Mouse (Mus musculus) layer of hippocampus, postnatal 10 days (tissue): ENCODE data around the gene Eif1ad. TPM values are rescaled to one million over a fixed set of nuclear protein-coding genes. Genes with fewer than 3 reads are reported as not detected.
A peak's percentile ranks its signal among the peaks of the same experiment; 100 is the strongest.
"Not testable (repeated sequence)": the region's sequence is repeated elsewhere in the genome, so short reads cannot be mapped to it uniquely, and the experiment has no call there.

Experiments used
- DNase-seq, 2 experiments: peaks; one replicate each; pipeline ENCODE4 v3.0.0; 2021; ENCODE audit warnings: low spot score in 2 of 2
- total RNA-seq, 2 experiments: library from RNA; stranded (reverse); gene quantifications; 2 replicates each; pipeline ENCODE4 v1.2.3; 2021

The Eif1ad gene
- total RNA-seq, 2 experiments from 2014 or later = 25.9 to 28.3 TPM

DNA sequence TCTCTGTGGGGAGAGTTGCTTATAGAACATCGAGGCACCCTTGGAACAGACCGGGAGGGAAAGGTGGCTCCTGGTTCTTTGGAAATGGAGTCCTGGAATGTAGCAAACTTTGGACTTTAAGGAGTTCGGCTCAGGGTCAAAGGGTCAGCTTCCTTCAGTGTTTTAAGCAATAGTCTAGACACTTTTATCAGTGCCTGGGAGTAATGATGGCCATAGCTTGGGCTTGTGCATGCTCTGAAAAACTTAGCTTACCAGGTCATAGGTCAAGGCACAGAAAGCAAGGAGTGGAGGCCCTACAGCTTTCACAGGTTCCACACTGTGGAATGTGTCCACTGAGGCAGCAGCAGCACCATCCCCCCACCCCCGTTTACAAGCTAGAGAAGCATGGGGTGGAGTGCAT, 8.2 kb downstream of the Eif1ad start:
- DNase-seq = no peak

DNA sequence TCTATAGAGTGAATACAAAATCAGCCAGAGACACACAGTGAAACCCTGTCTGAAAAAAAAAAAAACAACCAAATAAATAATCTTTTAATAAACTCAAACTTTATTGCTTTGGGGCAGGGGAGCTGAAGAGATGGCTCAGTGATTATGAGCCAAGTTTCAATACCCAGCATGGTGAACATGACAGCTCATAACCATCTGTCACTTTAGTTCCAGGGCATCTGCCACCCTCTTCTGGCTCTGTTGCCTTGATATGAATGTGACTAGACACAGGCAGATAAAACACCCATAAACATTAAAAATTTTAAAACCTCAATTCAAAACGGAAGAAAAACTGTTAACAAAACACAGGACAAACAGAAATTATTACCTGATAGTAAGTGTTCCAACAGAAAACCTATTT, 10.9 kb downstream of the Eif1ad start:
- DNase-seq = no peak

DNA sequence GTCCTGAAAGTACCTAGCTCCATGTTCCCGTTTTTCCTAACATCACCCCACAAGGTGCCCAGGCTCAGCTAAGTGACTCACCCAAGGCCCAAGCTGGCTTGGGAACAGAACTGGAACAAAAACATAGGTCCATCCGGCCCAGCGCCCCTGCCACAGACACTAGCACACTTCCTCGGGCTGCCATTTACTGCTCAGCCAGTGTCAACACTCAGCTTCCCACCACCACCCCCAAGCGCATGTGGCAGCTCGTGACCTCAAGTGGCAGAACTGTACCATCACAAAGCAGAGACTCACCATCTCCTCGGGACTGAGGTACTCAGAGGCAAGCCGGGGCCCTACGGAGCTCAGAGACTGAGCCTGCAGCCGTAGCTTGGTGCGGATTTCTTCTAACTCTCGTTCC, 16.8 kb downstream of the Eif1ad start:
- no peak for DNase-seq

DNA sequence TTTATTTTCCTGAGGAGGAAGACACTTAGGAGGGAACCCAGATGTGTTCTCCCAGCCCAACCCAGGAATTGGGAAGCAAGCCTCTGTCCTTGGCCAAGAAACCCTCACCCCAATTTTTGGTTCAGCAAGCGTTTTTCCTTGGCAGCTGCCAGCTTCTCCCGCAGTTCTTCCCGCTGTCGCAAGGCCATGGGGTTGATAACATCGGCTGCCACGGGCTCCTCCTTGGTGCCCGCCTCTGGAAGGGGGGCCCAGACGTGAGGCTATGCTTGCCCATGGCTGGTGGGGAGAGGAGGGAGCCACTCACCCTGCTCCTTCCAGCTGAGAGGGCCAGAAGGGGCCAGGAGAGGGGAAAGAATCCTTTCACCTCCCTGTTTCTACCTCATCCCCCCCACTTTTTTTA, 18.2 kb downstream of the Eif1ad start:
- no peak for DNase-seq

DNA sequence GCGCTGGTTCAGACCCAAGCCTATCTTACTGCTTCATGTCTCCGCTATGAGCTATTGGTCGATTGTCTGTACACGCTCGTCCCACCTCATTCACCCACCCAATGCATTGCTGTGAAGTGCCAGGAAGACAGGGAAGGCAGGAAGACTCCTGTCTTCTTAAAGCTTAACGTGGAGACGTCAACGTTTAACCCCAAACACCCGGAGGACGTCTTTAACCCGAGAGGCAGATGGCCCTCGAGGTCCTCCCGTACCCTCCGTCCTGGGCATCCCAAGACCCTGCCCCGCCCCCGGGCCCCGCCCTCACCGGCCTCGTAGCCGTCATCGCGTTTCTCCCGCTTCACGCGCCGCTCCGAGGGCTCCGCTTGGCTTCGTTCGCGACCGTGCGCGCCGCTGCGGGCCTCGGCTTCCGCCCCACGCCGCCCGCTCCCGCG, 21.5 kb downstream of the Eif1ad start:
- peak in 1 of 2 experiments; percentile 41 for DNase-seq

DNA sequence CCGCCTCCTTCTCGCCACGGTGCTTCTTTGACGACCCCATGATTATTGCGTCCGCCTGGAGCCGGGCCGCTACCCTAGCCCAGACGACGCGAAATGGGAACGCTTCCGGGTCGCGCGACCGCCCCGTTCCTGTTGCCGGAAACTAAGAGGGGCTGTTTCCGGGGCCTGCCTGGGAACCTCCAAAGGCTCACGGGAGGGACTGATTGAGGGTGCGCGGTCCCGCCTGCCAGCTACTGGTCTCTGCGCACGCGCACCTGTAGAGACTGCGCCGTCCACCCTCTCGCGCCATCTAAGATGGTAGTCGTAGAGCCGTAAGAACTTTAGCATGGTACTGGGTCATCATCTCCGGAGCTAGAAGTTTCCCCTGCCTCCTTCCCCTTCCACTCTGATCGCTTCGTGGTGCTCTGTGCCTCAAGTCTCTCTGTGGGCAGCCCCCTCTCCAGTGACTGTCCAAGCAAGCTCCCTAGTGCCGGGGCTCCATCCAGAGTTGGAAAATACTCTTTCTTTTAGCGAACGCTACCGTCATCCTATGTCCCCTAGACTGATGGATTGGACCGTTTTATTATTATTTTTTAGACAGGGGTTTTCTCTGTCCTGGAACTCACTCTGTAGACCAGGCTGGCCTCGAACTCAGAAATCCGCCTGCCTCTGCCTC, 22.2 kb downstream of the Eif1ad start, which contains the start of gene Sart1:
TSS of gene Sart1 (minus strand) at position 116 of the 655 bp plus-strand sequence.
- peak; percentile 90 to 95 for DNase-seq

DNA sequence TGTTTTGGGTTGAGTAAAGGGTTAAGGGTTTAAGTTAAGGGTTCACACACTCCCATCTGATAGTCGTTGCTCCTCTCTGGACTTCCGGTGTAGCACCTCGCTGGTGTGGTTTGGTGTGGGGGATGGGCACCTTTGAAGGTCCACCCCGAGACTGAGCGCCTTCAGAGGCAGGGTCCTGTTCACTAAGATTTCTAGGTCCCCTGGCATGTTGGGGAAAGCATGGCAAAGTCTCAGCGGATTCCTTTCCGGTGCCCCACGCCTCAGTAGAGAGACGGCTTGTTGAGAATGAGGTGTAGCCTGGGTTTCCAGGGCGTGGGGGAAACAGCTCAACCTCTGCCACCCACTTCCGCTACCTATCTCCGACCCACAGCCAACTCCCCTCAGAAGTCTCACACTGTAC, 23.1 kb downstream of the Eif1ad start:
- DNase-seq = no peak

DNA sequence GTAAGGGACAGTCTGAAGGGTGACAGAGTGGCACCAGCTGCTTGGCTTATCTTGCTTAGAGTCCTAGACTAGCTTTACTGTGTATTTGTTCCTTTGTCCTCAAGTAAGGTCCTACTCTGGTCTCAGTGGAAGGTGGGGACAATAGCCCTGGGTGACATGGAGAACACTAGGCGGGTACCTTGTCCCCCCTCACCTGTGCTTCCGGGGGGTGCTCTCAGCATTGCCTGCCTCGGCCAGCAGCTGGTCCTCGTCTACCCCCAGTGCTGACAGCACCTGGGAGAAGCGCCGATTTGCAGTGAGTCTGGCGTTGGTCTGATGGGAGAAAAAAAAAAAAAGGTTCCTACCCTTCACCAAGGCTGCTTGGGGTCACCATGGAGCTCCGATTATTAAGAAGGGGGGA, 23.9 kb downstream of the Eif1ad start:
- DNase-seq = no peak

DNA sequence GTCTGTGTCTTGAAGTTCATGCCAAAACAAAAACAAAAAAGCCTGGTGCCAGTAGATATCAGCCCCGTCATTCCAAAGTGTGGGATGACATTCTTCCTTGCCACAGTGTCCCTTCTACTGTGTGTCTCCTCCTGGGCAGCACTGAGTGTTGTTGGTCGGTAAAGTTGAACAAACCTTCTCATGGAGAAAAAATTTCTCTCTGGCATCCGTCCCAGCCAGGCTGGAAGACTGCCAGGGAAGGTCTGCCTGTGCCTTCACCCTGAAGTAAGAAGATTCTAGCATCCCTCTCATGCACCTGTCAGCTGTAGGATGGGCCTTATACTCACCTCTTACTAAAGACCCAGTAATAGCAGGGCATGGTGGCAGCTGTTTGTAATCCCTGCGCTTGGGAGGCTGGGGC, 26.4 kb downstream of the Eif1ad start:
- DNase-seq = no peak

DNA sequence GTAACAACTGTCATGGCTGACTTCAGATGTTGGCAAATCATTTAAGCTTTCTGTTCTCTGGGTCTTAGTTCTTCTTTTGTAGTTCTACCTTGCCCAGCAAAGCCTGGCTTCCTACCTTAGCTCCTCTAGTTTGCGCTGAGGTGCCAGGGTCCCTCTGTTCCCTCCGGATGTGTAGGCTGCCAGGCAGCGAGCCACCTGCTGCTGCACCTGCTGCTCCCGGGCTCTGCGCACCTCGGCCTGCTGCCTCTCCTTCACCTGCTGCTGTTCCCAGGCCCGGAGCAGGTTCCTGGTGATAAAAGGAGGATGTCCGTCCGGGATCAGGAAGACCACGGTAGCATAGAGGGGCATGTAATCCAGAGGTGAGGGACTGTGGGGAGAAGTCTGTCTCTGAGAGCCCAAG, 27.6 kb downstream of the Eif1ad start:
- no peak for DNase-seq

DNA sequence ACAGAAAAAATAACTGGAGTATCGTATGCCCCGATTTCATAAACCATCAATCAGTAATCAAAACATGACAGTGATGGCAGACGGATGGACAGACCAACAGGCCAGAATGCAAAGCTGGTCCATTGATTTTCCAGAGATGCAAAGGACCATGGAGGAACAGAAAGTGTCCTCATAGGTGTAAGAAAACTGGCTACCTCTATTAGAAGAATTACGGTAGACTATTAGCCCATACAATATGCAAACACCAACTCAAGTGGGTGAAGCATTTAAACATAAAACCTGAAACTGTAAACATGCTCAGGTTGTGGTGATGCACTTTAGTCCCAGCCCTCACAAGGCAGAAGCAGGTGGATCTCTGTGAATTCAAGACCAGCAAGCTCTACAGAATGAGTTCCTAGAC, 28.8 kb downstream of the Eif1ad start:
- DNase-seq = no peak

DNA sequence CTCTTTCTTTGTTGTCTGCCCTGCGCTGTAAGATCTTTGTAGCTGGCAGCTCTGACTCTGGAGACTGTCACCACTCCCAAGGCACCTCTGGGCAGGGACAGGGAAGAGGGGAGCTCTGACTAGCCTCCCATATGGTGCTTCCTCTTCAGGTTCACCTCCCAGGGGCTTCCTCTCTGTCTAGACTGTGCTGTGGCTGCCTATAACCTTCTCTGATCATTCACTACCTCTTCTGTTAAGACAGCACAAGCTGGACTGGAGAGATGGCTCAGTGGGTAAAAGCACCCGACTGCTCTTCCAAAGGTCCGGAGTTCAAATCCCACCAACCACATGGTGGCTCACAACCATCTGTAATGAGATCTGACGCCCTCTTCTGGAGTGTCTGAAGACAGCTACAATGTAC, 34.5 kb downstream of the Eif1ad start:
- DNase-seq = not testable (repeated sequence)

DNA sequence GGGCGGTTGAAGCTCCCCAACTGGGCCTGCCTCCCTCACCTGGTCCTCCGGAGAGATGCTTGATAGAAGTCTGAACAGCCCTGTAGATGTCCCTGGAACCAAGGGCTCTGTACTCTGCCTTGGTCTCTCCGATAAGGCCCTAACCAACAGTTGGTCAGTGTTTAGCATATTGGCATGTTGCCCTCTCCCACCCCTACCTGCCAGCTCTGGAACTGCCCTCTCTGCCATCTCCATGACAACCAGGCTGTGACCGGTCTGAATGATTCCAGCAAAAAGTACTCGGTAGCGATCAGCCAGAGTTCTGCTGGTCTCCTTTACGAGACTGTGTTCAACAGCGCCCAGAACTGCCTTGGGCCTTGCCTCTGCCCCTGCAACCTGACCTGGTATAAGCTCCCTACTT, 35.8 kb downstream of the Eif1ad start, which contains the start of gene Tsga10ip:
TSS of gene Tsga10ip (minus strand) at position 234 of the 400 bp plus-strand sequence.
- no peak for DNase-seq

DNA sequence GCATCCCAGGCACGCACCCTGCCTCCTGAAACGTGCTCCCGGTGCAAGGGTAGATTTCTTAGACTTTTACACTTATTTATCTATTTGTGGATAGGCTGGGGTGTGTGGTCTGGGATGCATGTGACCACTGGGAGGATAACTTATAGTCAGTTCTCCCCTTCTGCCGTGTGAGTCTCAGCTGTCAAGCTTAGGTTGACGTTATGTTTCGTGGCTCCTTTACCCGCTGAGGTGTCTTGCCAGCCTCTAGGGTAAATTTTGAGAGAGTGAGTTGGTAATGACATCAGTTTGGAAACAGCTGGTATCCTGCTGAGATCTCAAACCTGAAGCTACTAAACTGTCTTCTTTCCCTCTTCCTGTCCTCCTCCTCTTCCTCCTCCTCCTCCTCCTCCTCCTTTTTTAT, 39.4 kb downstream of the Eif1ad start:
- no peak for DNase-seq

DNA sequence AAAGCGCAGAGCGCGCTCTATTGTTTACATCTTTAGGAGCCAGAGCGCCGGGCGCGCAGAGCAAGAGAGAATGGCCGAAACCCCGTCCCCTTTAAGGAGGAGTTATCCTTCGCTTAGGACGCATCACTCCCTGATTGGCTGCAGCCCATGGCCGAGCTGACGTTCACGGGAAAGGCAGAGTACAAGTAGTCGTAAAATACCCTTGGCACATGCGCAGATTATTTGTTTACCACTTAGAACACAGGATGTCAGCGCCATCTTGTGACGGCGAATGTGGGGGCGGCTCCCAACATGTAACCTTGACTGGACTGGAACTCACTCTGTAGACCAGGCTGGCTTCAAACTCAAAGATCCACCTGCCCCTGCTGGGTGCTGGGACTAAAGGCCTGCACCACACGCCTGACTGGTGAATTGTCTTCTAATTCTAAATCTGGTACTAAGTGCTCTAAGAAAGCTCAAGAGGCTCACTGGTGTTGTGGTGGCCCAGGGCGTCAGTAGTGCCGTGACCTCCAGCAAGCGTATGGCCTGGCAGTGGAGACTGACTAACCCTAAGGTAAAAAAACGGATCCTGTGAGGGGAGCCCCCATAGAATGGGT, 40.1 kb downstream of the Eif1ad start:
- DNase-seq = peak in 1 of 2 experiments; percentile 43

DNA sequence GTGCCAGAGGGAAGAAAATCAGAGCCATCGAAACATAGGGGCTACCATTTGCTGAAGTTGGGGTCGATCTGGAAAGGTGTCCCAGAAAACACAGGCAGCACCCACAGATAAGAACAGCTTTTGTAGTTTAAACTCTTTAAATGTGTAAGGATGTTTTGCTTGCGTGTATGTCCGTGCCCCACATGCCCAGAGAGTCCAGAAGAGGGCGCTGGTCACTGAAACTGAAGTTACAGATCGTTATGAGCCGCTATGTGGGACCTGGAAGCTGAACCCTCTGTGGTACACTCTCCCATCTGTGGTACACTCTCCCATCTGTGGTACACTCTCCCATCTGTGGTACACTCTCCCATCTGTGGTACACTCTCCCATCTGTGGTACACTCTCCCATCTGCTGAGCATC, 40.6 kb downstream of the Eif1ad start:
- peak; percentile 54 to 67 for DNase-seq

DNA sequence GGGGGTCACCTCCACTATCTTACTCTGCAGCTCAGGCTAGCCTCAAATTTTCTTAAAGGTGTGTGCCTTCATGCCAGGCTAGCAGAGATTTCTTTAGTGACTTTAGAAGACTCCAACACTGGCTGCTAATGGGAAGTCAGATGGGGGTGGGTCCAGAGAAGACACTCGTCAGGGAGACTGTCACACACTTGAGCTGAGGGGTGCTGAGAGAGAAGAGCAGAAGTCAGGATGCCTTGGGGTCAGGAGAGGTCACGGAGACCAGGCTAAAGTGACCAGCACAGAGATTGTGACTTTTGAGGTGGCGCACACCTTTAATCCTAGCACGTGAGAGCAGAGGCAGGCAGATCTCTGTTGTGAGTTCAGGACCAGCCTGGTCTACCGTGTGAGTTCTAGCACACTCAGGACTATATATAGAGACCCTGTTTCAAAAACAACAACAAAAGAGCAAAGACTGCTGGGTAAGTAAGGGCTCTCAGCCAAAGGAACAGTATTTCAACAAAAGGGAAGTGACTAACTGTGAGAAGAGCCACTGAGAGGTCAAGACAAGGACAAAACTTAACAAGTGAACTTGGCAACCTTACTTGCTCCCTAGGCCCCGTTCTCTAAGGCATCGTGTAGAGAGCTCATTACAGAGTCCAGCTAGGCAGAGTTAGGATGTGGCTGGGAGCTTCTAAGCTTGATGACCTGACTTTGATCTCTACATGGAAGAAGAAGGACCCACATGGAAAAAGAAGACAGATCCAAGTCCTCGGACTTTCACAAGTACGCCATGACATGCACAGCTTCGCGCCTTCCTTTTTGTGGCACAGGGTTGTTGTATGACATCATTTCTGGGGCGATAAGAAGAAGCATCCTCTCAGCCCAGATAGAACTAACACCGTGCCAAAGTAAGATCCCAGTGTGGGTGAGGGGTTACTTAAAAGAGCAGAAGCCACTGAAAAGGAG, 41.8 kb downstream of the Eif1ad start:
- DNase-seq = no peak

DNA sequence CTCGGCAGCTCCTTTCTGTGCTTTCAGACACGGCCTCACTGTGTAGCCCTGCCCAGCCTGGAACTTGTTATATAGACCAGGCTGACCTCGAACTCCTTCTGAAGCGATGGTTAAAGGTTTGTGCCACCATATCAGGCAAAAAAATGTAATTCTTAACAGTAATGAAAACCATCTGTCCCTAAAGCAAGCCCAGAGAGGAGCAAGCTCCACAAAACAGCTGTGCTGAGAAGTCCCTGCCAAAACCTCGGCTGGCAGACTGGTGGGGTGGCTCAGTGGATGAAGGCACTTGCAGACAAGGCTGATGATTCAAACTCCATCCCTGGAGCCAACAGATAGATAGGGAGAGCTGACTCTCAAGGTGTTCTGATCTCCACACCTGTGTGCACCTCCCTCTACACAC, 42.5 kb downstream of the Eif1ad start:
- no peak for DNase-seq

DNA sequence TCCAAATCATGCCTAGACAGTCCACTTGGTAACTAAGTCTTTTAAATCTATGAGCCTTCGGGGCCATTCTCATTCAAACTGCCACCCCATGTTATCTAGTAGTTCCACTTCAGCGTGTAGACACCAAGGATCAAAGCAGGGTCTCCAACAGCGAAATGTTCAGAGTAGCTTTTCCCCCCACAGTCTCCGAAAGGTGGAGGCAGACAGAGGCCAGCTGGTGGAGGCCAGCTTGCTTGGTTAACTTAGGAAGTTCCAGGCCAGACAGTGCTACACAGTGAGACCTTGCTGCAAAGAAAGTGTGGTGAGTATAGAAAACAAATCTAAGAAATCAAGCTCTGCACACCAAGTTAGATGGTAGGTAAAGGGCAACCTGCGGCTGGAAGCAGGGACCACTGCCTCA, 44.1 kb downstream of the Eif1ad start:
- DNase-seq = no peak

DNA sequence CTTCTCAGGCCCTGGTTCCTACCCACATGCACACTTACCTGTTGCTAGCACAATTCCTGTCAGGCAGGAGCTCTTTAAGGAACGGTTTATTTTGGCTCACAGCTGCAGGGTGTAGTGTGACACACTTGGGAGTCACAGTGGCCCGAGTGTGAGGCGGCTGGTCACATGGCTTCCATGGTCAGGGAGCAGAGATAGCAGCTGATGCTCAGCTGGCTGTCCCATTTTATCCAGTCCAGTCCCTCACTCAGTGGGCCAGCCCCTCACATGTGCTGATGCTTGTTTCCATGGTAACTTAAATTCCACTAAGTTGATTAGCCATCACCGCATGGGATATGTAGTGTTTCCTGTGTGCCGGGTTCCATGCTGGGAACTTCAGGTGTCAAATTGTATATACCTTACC, 45.4 kb downstream of the Eif1ad start:
- DNase-seq = no peak

DNA sequence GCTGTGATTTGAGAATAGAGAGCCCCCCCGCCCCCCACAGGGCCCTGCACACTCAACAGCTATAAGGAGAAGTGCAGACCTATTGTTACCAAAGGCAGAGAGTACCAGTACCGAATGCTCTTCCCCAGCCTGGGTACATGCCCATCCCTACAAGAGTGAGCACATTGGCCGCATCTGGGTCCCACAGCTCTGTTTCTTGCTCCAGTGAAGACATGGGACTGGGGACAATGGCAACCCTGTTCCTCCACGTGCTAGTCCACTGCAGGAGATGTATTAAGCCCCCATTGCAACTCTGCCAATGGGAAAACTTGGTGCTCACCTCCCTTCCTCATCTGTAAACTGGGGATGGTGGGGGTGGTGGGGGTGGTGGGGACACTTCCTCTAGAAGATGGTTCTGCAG, 47.3 kb downstream of the Eif1ad start:
- no peak for DNase-seq

DNA sequence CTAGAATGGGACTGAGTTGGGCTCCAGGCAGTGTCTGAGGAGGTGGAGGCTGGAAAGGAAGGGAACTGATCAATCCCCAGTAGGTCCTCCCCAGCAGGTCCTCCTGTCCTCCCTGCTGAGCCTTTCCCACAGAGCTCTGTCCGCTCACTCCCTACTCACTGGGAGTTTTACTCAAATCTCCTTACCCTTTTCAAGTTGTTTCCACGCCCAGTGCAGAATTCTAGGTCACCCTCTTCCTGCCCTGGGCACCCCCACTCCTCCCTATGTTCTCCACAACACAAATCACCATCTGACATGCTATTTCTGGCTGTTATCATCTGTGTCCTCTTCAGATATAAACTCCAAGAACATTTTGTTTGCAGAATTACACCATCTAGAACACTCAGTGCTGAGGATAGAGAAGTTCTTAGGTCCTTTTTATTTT, 48.0 kb downstream of the Eif1ad start:
- DNase-seq = no peak
